Mouse (Mus musculus): ENCODE data around the gene Man2a2. TPM values are rescaled to one million over a fixed set of nuclear protein-coding genes. Genes with fewer than 3 reads are reported as not detected.

Man2a2 gene
- polyA plus RNA-seq, 1 experiment from 2014 or later: 2.1 TPM

DNA sequence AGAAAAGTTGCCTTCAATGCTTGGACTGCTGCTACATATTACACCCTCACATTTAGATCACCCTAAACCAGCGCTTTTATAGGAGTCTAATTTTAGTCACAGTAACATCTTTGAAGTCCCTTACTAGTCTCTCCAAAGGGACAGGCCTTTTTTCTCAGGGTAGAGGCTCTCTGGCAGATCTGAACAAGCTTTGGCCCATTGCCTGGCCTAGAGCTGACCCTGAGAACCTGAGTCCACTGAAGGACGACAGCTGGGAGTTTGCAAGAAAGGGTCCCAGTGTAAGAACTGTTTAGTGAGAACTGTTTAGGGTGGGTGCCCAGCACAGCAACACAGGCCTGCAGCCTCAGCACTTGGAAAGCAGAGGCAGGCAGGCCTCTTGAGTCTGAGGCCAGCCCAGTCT, 5.4 kb downstream of the Man2a2 start:
- no peaks in the 10 kb centered on the region for H3K9me3 ChIP-seq (ENCODE audit: low read length)
- H3K4me2 ChIP-seq (ENCODE audit: low read depth, low read length): no peak overlapping the region
- no peak for TF ChIP-seq CTCF (IDR thresholded peaks at IDR 0.05; ENCODE audit: low read depth)
- TF ChIP-seq EP300 (IDR thresholded peaks at IDR 0.05; ENCODE audit: low read depth): no peak
- no peak for DNase-seq
- H3K4me3 ChIP-seq (ENCODE audit: low read depth, low read length): no peak overlapping the region
- ATAC-seq: no peak
- H3K36me3 ChIP-seq (replicated peaks; ENCODE audit: insufficient read depth, low read length): peaks cover 53% of the 10 kb centered on the region
- 74% methylated on average over 2 of the region's 2 CpGs for WGBS (ENCODE audit: insufficient replicate concordance)
- peaks cover 18% of the 10 kb centered on the region for H3K4me1 ChIP-seq (ENCODE audit: insufficient read depth)
- H3K27me3 ChIP-seq (ENCODE audit: insufficient read depth, low read length): no peaks in the 10 kb centered on the region
- H3K9ac ChIP-seq (replicated peaks): no peak overlapping the region
- H3K27ac ChIP-seq (ENCODE audit: low read depth): no peak overlapping the region

DNA sequence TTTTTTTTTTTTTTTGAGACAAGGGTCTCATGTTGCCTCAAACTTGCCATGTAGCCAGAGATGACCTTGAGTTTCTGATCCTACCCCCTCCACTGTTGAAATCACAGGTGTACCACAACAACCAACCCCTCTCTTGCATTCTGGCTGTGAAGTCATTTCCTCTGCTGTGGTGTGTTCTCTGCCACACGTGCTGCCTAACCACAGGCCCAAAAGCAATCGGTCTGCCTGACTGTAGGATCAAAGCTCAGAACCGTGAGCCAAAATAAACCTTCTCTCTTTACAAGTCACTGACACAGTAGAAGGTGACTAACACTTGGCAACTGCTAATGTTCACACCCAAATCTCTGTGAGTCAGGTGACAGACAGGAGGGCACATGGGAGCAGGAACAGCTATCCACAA, 10.7 kb downstream of the Man2a2 start:
- TF ChIP-seq EP300 (IDR thresholded peaks at IDR 0.05; ENCODE audit: low read depth) (no peak), CTCF (IDR thresholded peaks at IDR 0.05; ENCODE audit: low read depth) (no peak)
- ATAC-seq (peak; percentile 33; the same call in 1 of the 2 replicates), DNase-seq (no peak)
- Histone ChIP-seq H3K9ac (replicated peaks) (no peak overlapping the region), H3K4me2 (ENCODE audit: low read depth, low read length) (no peak overlapping the region), H3K27me3 (ENCODE audit: insufficient read depth, low read length) (no peaks in the 10 kb centered on the region), H3K9me3 (ENCODE audit: low read length) (no peaks in the 10 kb centered on the region), H3K27ac (ENCODE audit: low read depth) (no peak overlapping the region), H3K36me3 (replicated peaks; ENCODE audit: insufficient read depth, low read length) (peaks cover 50% of the 10 kb centered on the region), H3K4me3 (ENCODE audit: low read depth, low read length) (no peak overlapping the region), H3K4me1 (ENCODE audit: insufficient read depth) (no peaks in the 10 kb centered on the region)
- WGBS (ENCODE audit: insufficient replicate concordance): 31% methylated on average over 3 of the region's 3 CpGs

DNA sequence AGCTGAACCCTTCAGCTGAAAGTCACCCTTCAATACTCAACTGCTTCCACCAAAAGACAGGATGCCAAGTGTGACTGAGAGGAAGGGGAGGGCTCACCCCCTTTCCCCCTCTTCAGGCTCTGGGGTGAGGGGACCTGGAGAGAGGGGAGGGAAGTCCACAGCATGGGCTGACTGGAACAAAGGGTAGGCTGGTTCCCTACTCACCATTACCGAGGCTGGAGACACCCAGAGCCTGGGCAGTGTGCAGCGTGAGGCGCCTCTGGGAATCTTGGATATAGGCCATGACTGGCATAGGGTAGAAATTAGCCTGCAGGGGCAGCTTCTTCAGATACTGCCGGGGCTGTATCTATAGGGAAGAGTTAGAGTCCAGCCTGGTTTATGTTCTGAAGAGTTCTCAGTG, 13.1 kb downstream of the Man2a2 start:
- TF ChIP-seq EP300 (IDR thresholded peaks at IDR 0.05; ENCODE audit: low read depth): no peak

DNA sequence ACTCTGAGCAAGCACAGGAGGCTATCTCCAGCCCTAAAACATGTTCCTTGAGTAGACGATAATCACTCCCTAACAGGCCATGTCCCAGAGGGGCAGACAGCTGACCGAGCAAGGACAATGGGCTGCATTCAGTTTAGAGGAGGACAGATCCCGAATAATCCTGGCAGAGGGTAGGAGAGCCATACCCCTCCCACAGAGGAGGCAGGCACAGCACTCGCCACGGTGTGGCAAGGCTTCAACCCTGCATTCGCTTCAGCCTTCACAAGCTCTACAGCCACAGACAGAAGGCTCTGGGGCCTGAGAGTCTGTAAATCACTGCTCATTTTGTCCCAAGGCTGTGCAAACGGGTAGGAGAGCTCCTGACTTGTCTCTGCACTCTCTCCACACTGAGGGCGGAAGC, 14.0 kb downstream of the Man2a2 start:
- Histone ChIP-seq H3K4me1 (ENCODE audit: insufficient read depth) (no peaks in the 10 kb centered on the region), H3K4me3 (ENCODE audit: low read depth, low read length) (no peak overlapping the region), H3K27me3 (ENCODE audit: insufficient read depth, low read length) (no peaks in the 10 kb centered on the region), H3K4me2 (ENCODE audit: low read depth, low read length) (no peak overlapping the region), H3K9me3 (ENCODE audit: low read length) (no peaks in the 10 kb centered on the region), H3K27ac (ENCODE audit: low read depth) (no peak overlapping the region), H3K36me3 (replicated peaks; ENCODE audit: insufficient read depth, low read length) (peaks cover 38% of the 10 kb centered on the region), H3K9ac (replicated peaks) (no peak overlapping the region)
- no peak for DNase-seq
- 74% methylated on average over 8 of the region's 8 CpGs for WGBS (ENCODE audit: insufficient replicate concordance)
- TF ChIP-seq CTCF (IDR thresholded peaks at IDR 0.05; ENCODE audit: low read depth): no peak
- no peak for TF ChIP-seq EP300 (IDR thresholded peaks at IDR 0.05; ENCODE audit: low read depth)
- no peak for ATAC-seq

More for the DNA sequence above, 13.1 kb downstream of the Man2a2 start:
- no peak for ATAC-seq
- no peaks in the 10 kb centered on the region for H3K27me3 ChIP-seq (ENCODE audit: insufficient read depth, low read length)
- H3K36me3 ChIP-seq (replicated peaks; ENCODE audit: insufficient read depth, low read length): peaks cover 42% of the 10 kb centered on the region
- H3K9me3 ChIP-seq (ENCODE audit: low read length): no peaks in the 10 kb centered on the region
- no peak overlapping the region for H3K27ac ChIP-seq (ENCODE audit: low read depth)
- H3K4me3 ChIP-seq (ENCODE audit: low read depth, low read length): no peak overlapping the region
- 77% methylated on average over 4 of the region's 4 CpGs for WGBS (ENCODE audit: insufficient replicate concordance)
- no peak for DNase-seq
- H3K4me2 ChIP-seq (ENCODE audit: low read depth, low read length): no peak overlapping the region
- no peaks in the 10 kb centered on the region for H3K4me1 ChIP-seq (ENCODE audit: insufficient read depth)
- H3K9ac ChIP-seq (replicated peaks): no peak overlapping the region

DNA sequence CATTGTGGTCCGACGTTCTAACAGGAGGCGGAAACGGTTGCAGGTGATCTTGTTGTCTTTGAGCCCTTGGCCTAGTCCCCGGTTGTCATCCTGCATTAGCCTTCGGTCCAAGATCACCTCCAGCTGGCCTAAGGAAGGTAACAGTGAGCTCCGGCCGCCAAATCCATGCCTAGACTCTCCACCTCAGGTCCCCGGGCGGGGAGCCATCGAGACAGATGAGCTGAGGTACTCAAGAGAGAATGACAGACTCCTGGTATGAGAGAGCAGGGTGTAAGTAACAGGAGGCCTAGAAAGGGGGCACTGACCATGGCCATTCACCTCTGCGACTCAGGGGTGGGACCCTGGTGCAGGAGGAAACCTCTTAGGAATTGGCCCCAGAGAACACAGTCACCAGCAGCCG, 14.8 kb downstream of the Man2a2 start:
- no peak overlapping the region for H3K4me3 ChIP-seq (ENCODE audit: low read depth, low read length)
- no peak for DNase-seq
- peaks cover 39% of the 10 kb centered on the region for H3K36me3 ChIP-seq (replicated peaks; ENCODE audit: insufficient read depth, low read length)
- no peak for TF ChIP-seq CTCF (IDR thresholded peaks at IDR 0.05; ENCODE audit: low read depth)
- TF ChIP-seq EP300 (IDR thresholded peaks at IDR 0.05; ENCODE audit: low read depth): no peak
- ATAC-seq: no peak
- no peak overlapping the region for H3K27ac ChIP-seq (ENCODE audit: low read depth)
- H3K4me1 ChIP-seq (ENCODE audit: insufficient read depth): no peaks in the 10 kb centered on the region
- H3K4me2 ChIP-seq (ENCODE audit: low read depth, low read length): no peak overlapping the region
- no peaks in the 10 kb centered on the region for H3K9me3 ChIP-seq (ENCODE audit: low read length)
- H3K27me3 ChIP-seq (ENCODE audit: insufficient read depth, low read length): no peaks in the 10 kb centered on the region
- no peak overlapping the region for H3K9ac ChIP-seq (replicated peaks)
- WGBS (ENCODE audit: insufficient replicate concordance): 87% methylated on average over 13 of the region's 13 CpGs

DNA sequence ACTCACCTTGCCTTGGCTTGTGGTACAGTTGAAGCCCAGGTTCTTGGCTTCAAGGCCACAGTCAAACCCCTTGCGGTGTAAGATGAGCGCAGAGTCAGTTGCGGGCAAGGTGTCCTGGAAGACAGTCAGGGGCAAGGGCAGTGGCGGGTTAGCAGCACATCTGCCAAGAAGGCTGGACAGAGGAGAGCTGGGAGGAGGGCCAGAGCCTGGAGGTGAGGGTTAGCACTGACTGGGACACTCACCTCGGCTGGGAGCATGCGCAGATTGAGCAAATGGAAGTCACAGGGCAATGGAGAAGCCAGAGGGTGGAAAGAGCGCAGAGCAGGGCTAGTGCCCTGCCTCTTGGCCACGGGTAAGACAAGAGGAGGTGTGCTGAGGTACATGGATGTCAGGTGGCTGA, 18.3 kb downstream of the Man2a2 start:
- Histone ChIP-seq H3K9ac (replicated peaks) (no peak overlapping the region), H3K9me3 (ENCODE audit: low read length) (no peaks in the 10 kb centered on the region), H3K27ac (ENCODE audit: low read depth) (no peak overlapping the region), H3K36me3 (replicated peaks; ENCODE audit: insufficient read depth, low read length) (peaks cover 21% of the 10 kb centered on the region), H3K4me2 (ENCODE audit: low read depth, low read length) (no peak overlapping the region), H3K4me1 (ENCODE audit: insufficient read depth) (no peaks in the 10 kb centered on the region), H3K27me3 (ENCODE audit: insufficient read depth, low read length) (no peaks in the 10 kb centered on the region), H3K4me3 (ENCODE audit: low read depth, low read length) (no peak overlapping the region)
- ATAC-seq (no peak), DNase-seq (no peak)
- 92% methylated on average over 8 of the region's 8 CpGs for WGBS (ENCODE audit: insufficient replicate concordance)
- TF ChIP-seq CTCF (IDR thresholded peaks at IDR 0.05; ENCODE audit: low read depth) (no peak), EP300 (IDR thresholded peaks at IDR 0.05; ENCODE audit: low read depth) (no peak)

DNA sequence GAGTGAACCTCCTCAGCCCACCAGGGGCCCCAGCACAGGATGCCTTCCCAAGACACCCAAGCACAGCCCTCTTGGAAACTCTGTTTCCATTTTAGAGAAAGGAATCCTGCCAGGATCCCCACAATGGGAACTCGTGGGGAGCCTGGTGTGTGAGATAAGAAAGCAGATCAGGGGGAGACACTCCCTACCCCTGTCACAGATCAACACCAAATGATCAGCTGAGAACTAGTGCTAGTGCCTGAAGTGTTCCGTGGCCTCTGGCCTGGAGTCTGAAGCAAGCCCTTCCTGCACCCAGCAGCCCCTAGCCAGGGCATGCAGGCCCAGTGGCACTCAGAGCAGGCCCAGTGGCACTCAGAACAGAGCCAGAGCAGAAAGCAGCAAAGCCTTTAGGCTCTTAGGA, 20.4 kb downstream of the Man2a2 start:
- Histone ChIP-seq H3K4me1 (ENCODE audit: insufficient read depth) (peaks cover 8% of the 10 kb centered on the region; the same call in 1 of the 2 replicates), H3K4me3 (ENCODE audit: low read depth, low read length) (no peak overlapping the region), H3K9me3 (ENCODE audit: low read length) (no peaks in the 10 kb centered on the region), H3K9ac (replicated peaks) (no peak overlapping the region), H3K27me3 (ENCODE audit: insufficient read depth, low read length) (no peaks in the 10 kb centered on the region), H3K4me2 (ENCODE audit: low read depth, low read length) (no peak overlapping the region), H3K27ac (ENCODE audit: low read depth) (no peak overlapping the region), H3K36me3 (replicated peaks; ENCODE audit: insufficient read depth, low read length) (peaks cover 17% of the 10 kb centered on the region)
- no peak for DNase-seq
- TF ChIP-seq EP300 (IDR thresholded peaks at IDR 0.05; ENCODE audit: low read depth) (no peak), CTCF (IDR thresholded peaks at IDR 0.05; ENCODE audit: low read depth) (no peak)
- WGBS (ENCODE audit: insufficient replicate concordance): 41% methylated on average over 2 of the region's 2 CpGs
- ATAC-seq: no peak

Measured in liver, postnatal 0 days (tissue).